Mouse (Mus musculus): ENCODE measurements around the gene Tead1. TPM values are rescaled to one million over a fixed set of nuclear protein-coding genes. Genes with fewer than 3 reads are reported as not detected.

Gene Tead1
- polyA plus RNA-seq, 1 experiment from 2014 or later, result 36.2 TPM

DNA sequence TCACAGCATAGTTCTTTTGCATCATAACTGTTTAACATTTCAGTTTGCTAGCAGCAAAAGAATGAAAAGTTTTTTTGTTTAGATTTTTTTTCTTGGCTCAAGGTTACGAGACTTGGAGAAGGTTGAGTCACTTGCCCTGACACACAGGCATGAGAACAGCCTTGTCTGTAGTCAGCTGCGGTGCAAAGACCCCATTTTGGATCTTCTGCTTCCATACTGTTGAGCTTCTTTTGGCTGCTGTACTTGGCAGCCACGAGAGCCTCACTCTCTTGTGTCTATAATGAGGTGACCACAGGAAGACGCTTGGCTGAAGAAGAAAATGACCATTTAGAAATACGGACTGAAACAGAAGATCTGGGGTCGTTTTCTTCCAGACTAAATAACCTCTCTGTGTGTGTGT, 159.0 kb downstream of the Tead1 start:
- Histone ChIP-seq H3K27me3 (ENCODE audit: control insufficient read depth, insufficient read depth, low read length) (no peaks in the 10 kb centered on the region), H3K9me3 (ENCODE audit: control insufficient read depth, low read depth, low read length) (no peaks in the 10 kb centered on the region), H3K4me2 (replicated peaks; ENCODE audit: low read depth, low read length) (no peak overlapping the region), H3K4me1 (ENCODE audit: control insufficient read depth, insufficient read depth, low read length) (peaks cover 3% of the 10 kb centered on the region; the same call in 1 of the 2 replicates), H3K9ac (replicated peaks; ENCODE audit: low read depth, low read length) (no peak overlapping the region), H3K27ac (ENCODE audit: low read length) (no peak overlapping the region), H3K4me3 (ENCODE audit: low read depth, low read length) (no peak overlapping the region), H3K36me3 (ENCODE audit: control insufficient read depth, insufficient read depth, low read length) (no peaks in the 10 kb centered on the region)
- no peak for ATAC-seq (ENCODE audit: insufficient number of reproducible peaks, insufficient read depth, low FRiP score, low read depth)
- 79% methylated on average over 6 of the region's 6 CpGs for WGBS

DNA sequence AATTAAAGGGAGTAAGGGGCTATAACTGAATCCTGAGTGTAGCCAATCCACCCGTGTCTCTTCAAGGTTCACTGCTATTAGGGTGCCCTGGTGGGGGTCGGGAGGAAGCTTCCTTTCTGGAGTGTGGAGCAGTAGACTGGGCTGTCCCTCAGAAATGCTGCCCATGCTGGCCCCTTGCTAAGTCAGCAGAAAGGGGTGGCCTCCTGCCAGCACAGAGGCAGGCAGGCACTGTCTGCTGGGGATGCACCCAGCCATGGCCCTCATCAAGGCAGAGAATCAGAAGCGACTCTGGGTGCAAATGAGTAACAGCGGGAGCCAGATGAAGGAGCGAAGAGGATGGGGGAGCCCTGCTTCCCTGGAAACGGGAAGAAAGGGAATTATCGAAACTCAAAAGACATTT, 161.2 kb downstream of the Tead1 start:
- no peaks in the 10 kb centered on the region for H3K27me3 ChIP-seq (ENCODE audit: control insufficient read depth, insufficient read depth, low read length)
- ATAC-seq (ENCODE audit: insufficient number of reproducible peaks, insufficient read depth, low FRiP score, low read depth), result no peak
- no peak overlapping the region for H3K4me3 ChIP-seq (ENCODE audit: low read depth, low read length)
- H3K27ac ChIP-seq (ENCODE audit: low read length), result no peak overlapping the region
- no peak overlapping the region for H3K4me2 ChIP-seq (replicated peaks; ENCODE audit: low read depth, low read length)
- no peak overlapping the region for H3K9ac ChIP-seq (replicated peaks; ENCODE audit: low read depth, low read length)
- no peaks in the 10 kb centered on the region for H3K9me3 ChIP-seq (ENCODE audit: control insufficient read depth, low read depth, low read length)
- no peaks in the 10 kb centered on the region for H3K36me3 ChIP-seq (ENCODE audit: control insufficient read depth, insufficient read depth, low read length)
- 60% methylated on average over 7 of the region's 7 CpGs for WGBS
- H3K4me1 ChIP-seq (ENCODE audit: control insufficient read depth, insufficient read depth, low read length), result peaks cover 3% of the 10 kb centered on the region; the same call in 1 of the 2 replicates

- no peaks in the 10 kb centered on the region for H3K27me3 ChIP-seq (ENCODE audit: control insufficient read depth, insufficient read depth, low read length)
- ATAC-seq (ENCODE audit: insufficient number of reproducible peaks, insufficient read depth, low FRiP score, low read depth), result no peak
- no peak overlapping the region for H3K27ac ChIP-seq (ENCODE audit: low read length)
- no peak overlapping the region for H3K4me2 ChIP-seq (replicated peaks; ENCODE audit: low read depth, low read length)
- H3K36me3 ChIP-seq (ENCODE audit: control insufficient read depth, insufficient read depth, low read length), result no peaks in the 10 kb centered on the region
- no peak overlapping the region for H3K4me3 ChIP-seq (ENCODE audit: low read depth, low read length)
- WGBS, result 60% methylated on average over 8 of the region's 8 CpGs
- H3K9me3 ChIP-seq (ENCODE audit: control insufficient read depth, low read depth, low read length), result no peaks in the 10 kb centered on the region
- H3K9ac ChIP-seq (replicated peaks; ENCODE audit: low read depth, low read length), result no peak overlapping the region
- H3K4me1 ChIP-seq (ENCODE audit: control insufficient read depth, insufficient read depth, low read length), result peaks cover 3% of the 10 kb centered on the region; the same call in 1 of the 2 replicates
Measured at GRCm38 (mm10) chr7:112840890-112841289, 161.8 kb downstream of the Tead1 start.

GRCm38 (mm10) chr7:112841484-112841883, 162.4 kb downstream of the Tead1 start:
- H3K9ac ChIP-seq (replicated peaks; ENCODE audit: low read depth, low read length), result no peak overlapping the region
- H3K27me3 ChIP-seq (ENCODE audit: control insufficient read depth, insufficient read depth, low read length), result no peaks in the 10 kb centered on the region
- H3K27ac ChIP-seq (ENCODE audit: low read length), result peak overlapping the region; percentile 49
- no peak overlapping the region; the same call in 1 of the 2 replicates for H3K4me3 ChIP-seq (ENCODE audit: low read depth, low read length)
- peak overlapping the region; percentile 11; the same call in 1 of the 2 replicates for H3K4me2 ChIP-seq (replicated peaks; ENCODE audit: low read depth, low read length)
- no peaks in the 10 kb centered on the region for H3K36me3 ChIP-seq (ENCODE audit: control insufficient read depth, insufficient read depth, low read length)
- peaks cover 3% of the 10 kb centered on the region; the same call in 1 of the 2 replicates for H3K4me1 ChIP-seq (ENCODE audit: control insufficient read depth, insufficient read depth, low read length)
- WGBS, result 33% methylated on average over 8 of the region's 8 CpGs
- no peak for ATAC-seq (ENCODE audit: insufficient number of reproducible peaks, insufficient read depth, low FRiP score, low read depth)
- no peaks in the 10 kb centered on the region for H3K9me3 ChIP-seq (ENCODE audit: control insufficient read depth, low read depth, low read length)

- Histone ChIP-seq H3K27ac (ENCODE audit: low read length) (peak overlapping the region; percentile 49), H3K27me3 (ENCODE audit: control insufficient read depth, insufficient read depth, low read length) (no peaks in the 10 kb centered on the region), H3K36me3 (ENCODE audit: control insufficient read depth, insufficient read depth, low read length) (no peaks in the 10 kb centered on the region), H3K4me1 (ENCODE audit: control insufficient read depth, insufficient read depth, low read length) (peaks cover 3% of the 10 kb centered on the region; the same call in 1 of the 2 replicates), H3K4me2 (replicated peaks; ENCODE audit: low read depth, low read length) (peak overlapping the region; percentile 11; the same call in 1 of the 2 replicates), H3K4me3 (ENCODE audit: low read depth, low read length) (peak overlapping the region; percentile 13; the same call in 1 of the 2 replicates), H3K9ac (replicated peaks; ENCODE audit: low read depth, low read length) (no peak overlapping the region), H3K9me3 (ENCODE audit: control insufficient read depth, low read depth, low read length) (no peaks in the 10 kb centered on the region)
- 17% methylated on average over 9 of the region's 9 CpGs for WGBS
- ATAC-seq (ENCODE audit: insufficient number of reproducible peaks, insufficient read depth, low FRiP score, low read depth), result peak; percentile 69
Measured at GRCm38 (mm10) chr7:112841886-112842285, 162.8 kb downstream of the Tead1 start.

DNA sequence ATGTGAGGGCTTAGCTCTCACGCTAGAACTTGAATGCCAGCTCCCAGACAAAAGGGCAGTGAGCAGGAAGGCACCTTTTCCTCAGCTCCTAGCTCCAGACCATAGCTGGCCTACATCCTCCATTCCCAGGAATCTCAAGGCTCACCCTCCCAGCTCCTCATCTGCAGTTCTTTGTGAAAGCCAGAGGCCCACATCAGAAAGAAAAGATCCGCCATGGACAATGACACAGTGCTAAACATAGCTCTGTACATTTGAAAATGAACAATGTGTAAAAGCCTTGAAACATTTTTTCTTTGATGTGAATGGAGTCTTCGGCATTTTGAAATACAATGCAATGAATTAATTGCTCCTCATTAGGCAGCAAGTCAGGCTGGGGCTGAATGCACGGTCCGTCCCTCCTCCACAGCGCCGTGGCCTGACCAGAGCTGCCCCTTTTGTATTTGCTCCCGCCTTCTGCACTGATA, 172.2 kb downstream of the Tead1 start:
- H3K36me3 ChIP-seq (ENCODE audit: control insufficient read depth, insufficient read depth, low read length), result no peaks in the 10 kb centered on the region
- H3K9ac ChIP-seq (replicated peaks; ENCODE audit: low read depth, low read length), result no peak overlapping the region
- H3K27ac ChIP-seq (ENCODE audit: low read length), result peak overlapping the region; percentile 7; the same call in 1 of the 2 replicates
- H3K4me1 ChIP-seq (ENCODE audit: control insufficient read depth, insufficient read depth, low read length), result peaks cover 29% of the 10 kb centered on the region
- no peak for ATAC-seq (ENCODE audit: insufficient number of reproducible peaks, insufficient read depth, low FRiP score, low read depth)
- no peaks in the 10 kb centered on the region for H3K9me3 ChIP-seq (ENCODE audit: control insufficient read depth, low read depth, low read length)
- H3K27me3 ChIP-seq (ENCODE audit: control insufficient read depth, insufficient read depth, low read length), result no peaks in the 10 kb centered on the region
- 50% methylated on average over 8 of the region's 8 CpGs for WGBS
- H3K4me2 ChIP-seq (replicated peaks; ENCODE audit: low read depth, low read length), result no peak overlapping the region
- H3K4me3 ChIP-seq (ENCODE audit: low read depth, low read length), result no peak overlapping the region

DNA sequence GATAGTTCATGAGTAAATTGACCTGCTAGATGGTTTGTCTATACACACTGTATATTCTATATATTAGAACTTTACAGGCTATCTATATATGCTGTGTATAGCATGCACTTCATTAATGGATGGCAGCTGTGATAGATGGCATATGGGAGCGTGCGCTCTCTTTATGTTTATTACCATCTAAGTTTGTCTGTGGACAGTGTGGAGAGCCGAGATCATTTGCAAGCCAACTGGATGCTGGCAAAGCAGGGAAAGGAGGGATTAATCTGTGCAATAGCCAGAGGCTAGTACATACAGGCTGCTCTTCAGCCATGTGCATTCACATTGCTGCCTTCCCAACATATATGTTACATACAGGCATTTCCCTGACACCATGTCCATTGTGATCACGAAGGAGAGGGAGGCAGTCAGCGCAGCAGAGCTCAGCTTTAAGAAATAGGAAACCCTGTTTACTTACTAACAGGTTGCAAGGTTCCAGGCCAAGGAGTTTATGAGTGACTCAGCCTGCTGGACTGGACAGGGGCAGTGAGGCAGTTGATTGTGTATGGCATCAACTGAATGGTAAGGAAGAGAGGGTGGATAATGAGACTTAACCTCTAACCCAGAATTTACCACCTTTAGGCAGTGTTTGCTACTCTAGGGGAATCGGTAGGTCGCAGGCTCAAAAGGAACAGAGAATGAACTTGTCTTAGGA, 173.2 kb downstream of the Tead1 start:
- no peaks in the 10 kb centered on the region for H3K36me3 ChIP-seq (ENCODE audit: control insufficient read depth, insufficient read depth, low read length)
- no peak overlapping the region for H3K27ac ChIP-seq (ENCODE audit: low read length)
- WGBS, result 53% methylated on average over 7 of the region's 7 CpGs
- no peak overlapping the region for H3K9ac ChIP-seq (replicated peaks; ENCODE audit: low read depth, low read length)
- no peak for ATAC-seq (ENCODE audit: insufficient number of reproducible peaks, insufficient read depth, low FRiP score, low read depth)
- peaks cover 29% of the 10 kb centered on the region for H3K4me1 ChIP-seq (ENCODE audit: control insufficient read depth, insufficient read depth, low read length)
- no peak overlapping the region for H3K4me3 ChIP-seq (ENCODE audit: low read depth, low read length)
- H3K27me3 ChIP-seq (ENCODE audit: control insufficient read depth, insufficient read depth, low read length), result no peaks in the 10 kb centered on the region
- H3K9me3 ChIP-seq (ENCODE audit: control insufficient read depth, low read depth, low read length), result no peaks in the 10 kb centered on the region
- no peak overlapping the region for H3K4me2 ChIP-seq (replicated peaks; ENCODE audit: low read depth, low read length)

DNA sequence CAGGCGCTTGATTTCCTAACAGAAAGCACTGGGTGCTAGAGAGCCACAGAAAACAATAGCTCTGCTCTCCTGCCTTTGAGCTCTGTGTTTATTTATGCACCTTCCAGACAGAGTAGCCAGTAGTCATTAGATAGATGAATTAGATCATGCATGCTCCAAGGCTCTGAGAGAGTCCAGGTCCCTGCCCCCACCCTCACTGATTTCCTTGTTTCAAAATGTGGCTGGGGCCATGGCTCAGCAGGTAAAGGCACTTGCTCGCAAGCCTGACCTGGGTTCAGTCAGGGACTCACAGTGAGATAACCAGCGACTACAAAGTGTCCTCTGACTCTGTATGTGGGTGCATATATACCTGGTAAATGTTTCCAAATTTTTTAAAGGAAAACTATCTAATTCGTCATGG, 174.7 kb downstream of the Tead1 start:
- peaks cover 29% of the 10 kb centered on the region for H3K4me1 ChIP-seq (ENCODE audit: control insufficient read depth, insufficient read depth, low read length)
- no peak overlapping the region for H3K27ac ChIP-seq (ENCODE audit: low read length)
- no peaks in the 10 kb centered on the region for H3K27me3 ChIP-seq (ENCODE audit: control insufficient read depth, insufficient read depth, low read length)
- 57% methylated on average over 4 of the region's 4 CpGs for WGBS
- no peak overlapping the region for H3K4me3 ChIP-seq (ENCODE audit: low read depth, low read length)
- no peaks in the 10 kb centered on the region for H3K9me3 ChIP-seq (ENCODE audit: control insufficient read depth, low read depth, low read length)
- H3K9ac ChIP-seq (replicated peaks; ENCODE audit: low read depth, low read length), result no peak overlapping the region
- no peak for ATAC-seq (ENCODE audit: insufficient number of reproducible peaks, insufficient read depth, low FRiP score, low read depth)
- no peak overlapping the region for H3K4me2 ChIP-seq (replicated peaks; ENCODE audit: low read depth, low read length)
- peaks cover 5% of the 10 kb centered on the region for H3K36me3 ChIP-seq (ENCODE audit: control insufficient read depth, insufficient read depth, low read length)

Measured in stomach, embryonic 14.5 days (tissue).